Mouse (Mus musculus): ENCODE data around the gene Tmem119.

The Tmem119 gene

GRCm38 (mm10) chr5:113800280-113800679 is at the start of gene Tmem119:
Gene Tmem119 (minus strand): TSS chr5:113800516.
- DNase-seq (ENCODE audit: low spot score), result peak; percentile 67

GRCm38 (mm10) chr5:113847636-113848035 is 47.3 kb upstream of the Tmem119 start:
- DNase-seq (ENCODE audit: low spot score), result no peak

GRCm38 (mm10) chr5:113846656-113847055 is 46.3 kb upstream of the Tmem119 start:
- no peak for DNase-seq (ENCODE audit: low spot score)

GRCm38 (mm10) chr5:113845627-113846026 is 45.3 kb upstream of the Tmem119 start:
- DNase-seq (ENCODE audit: low spot score), result no peak

- DNase-seq (ENCODE audit: low spot score), result peak; percentile 63
Observed at GRCm38 (mm10) chr5:113844721-113845120, 44.4 kb upstream of the Tmem119 start.

- no peak for DNase-seq (ENCODE audit: low spot score)
Observed at GRCm38 (mm10) chr5:113844106-113844505, 43.8 kb upstream of the Tmem119 start.

- peak; percentile 21 for DNase-seq (ENCODE audit: low spot score)
Observed at GRCm38 (mm10) chr5:113842906-113843305, 42.6 kb upstream of the Tmem119 start.

GRCm38 (mm10) chr5:113842244-113842643 is 41.9 kb upstream of the Tmem119 start:
- DNase-seq (ENCODE audit: low spot score), result no peak

GRCm38 (mm10) chr5:113841243-113842225 is 41.2 kb upstream of the Tmem119 start:
- DNase-seq (ENCODE audit: low spot score), result no peak

- no peak for DNase-seq (ENCODE audit: low spot score)
Observed at GRCm38 (mm10) chr5:113840443-113840842, 40.1 kb upstream of the Tmem119 start.

- no peak for DNase-seq (ENCODE audit: low spot score)
Observed at GRCm38 (mm10) chr5:113836961-113837360, 36.6 kb upstream of the Tmem119 start.

GRCm38 (mm10) chr5:113833316-113833947 is 33.1 kb upstream of the Tmem119 start:
- no peak for DNase-seq (ENCODE audit: low spot score)

GRCm38 (mm10) chr5:113832490-113832901 is 32.2 kb upstream of the Tmem119 start, which contains the start of gene Selplg:
Gene Selplg (minus strand): TSS chr5:113832644.
- no peak for DNase-seq (ENCODE audit: low spot score)

GRCm38 (mm10) chr5:113831741-113832140 is 31.4 kb upstream of the Tmem119 start:
- no peak for DNase-seq (ENCODE audit: low spot score)

- no peak for DNase-seq (ENCODE audit: low spot score)
Observed at GRCm38 (mm10) chr5:113830796-113831195, 30.5 kb upstream of the Tmem119 start.

- DNase-seq (ENCODE audit: low spot score), result no peak
Observed at GRCm38 (mm10) chr5:113830292-113830643, 30.0 kb upstream of the Tmem119 start.

- no peak for DNase-seq (ENCODE audit: low spot score)
Observed at GRCm38 (mm10) chr5:113829566-113830291, 29.4 kb upstream of the Tmem119 start.

- DNase-seq (ENCODE audit: low spot score), result no peak
Observed at GRCm38 (mm10) chr5:113828481-113828880, 28.2 kb upstream of the Tmem119 start.

- DNase-seq (ENCODE audit: low spot score), result no peak
Observed at GRCm38 (mm10) chr5:113827991-113828411, 27.7 kb upstream of the Tmem119 start.

- no peak for DNase-seq (ENCODE audit: low spot score)
Observed at GRCm38 (mm10) chr5:113826619-113827018, 26.3 kb upstream of the Tmem119 start.

GRCm38 (mm10) chr5:113825558-113825957 is 25.2 kb upstream of the Tmem119 start:
- DNase-seq (ENCODE audit: low spot score), result no peak

- DNase-seq (ENCODE audit: low spot score), result no peak
Observed at GRCm38 (mm10) chr5:113824228-113824627, 23.9 kb upstream of the Tmem119 start.
